Mouse (Mus musculus) hematopoietic stem cell, adult 5-6 weeks (primary cell): Measurements from ENCODE around the gene Astn2. TPM values are rescaled to one million over a fixed set of nuclear protein-coding genes. Genes with fewer than 3 reads are reported as not detected.

Experiments used
- ATAC-seq, 2 experiments: fragments of 125-278 bp in 1 of 2; replicated peaks in 1 of 2; 2 replicates each; pipeline ENCODE4 v1.8.0; 2016 to 2017; ENCODE audit warnings: inconsistent platforms in 2 of 2, mild to moderate bottlenecking in 2 of 2, moderate number of reproducible peaks in 2 of 2, low read depth in 1 of 2, moderate TSS enrichment in 1 of 2; ENCODE audit not compliant: low FRiP score in 2 of 2, poor library complexity in 2 of 2, severe bottlenecking in 2 of 2, insufficient read depth in 1 of 2, low TSS enrichment in 1 of 2
- total RNA-seq: library from RNA; stranded (forward); fragments of 172-1452, 232-1000 nt; gene quantifications from 2 replicates; pipeline ENCODE4 v1.2.3, GENCODE M21; 2017

Astn2 gene
- total RNA-seq = not detected in 2 replicates

GRCm38 (mm10) chr4:66404201-66404711, at the start of gene Astn2:
TSS of gene Astn2 (minus strand) at chr4:66404611.
- ATAC-seq = no peak

- no peak for ATAC-seq
These were observed 45.7 kb upstream of the Astn2 start for GRCm38 (mm10) chr4:66450115-66450514.

- ATAC-seq = no peak
These were observed 26.8 kb upstream of the Astn2 start for GRCm38 (mm10) chr4:66431256-66431655.

- no peak for ATAC-seq
These were observed 21.4 kb upstream of the Astn2 start for GRCm38 (mm10) chr4:66425804-66426203.

GRCm38 (mm10) chr4:66414778-66415177, 10.4 kb upstream of the Astn2 start:
- ATAC-seq = no peak

GRCm38 (mm10) chr4:66405086-66405485, 675 bp upstream of the Astn2 start:
- no peak for ATAC-seq

- peak in 1 of 2 experiments; percentile 21; a peak in 1 of 4 replicates for ATAC-seq
These were observed 657 bp downstream of the Astn2 start for GRCm38 (mm10) chr4:66403708-66404200.

GRCm38 (mm10) chr4:66403116-66403707, 1.2 kb downstream of the Astn2 start:
- ATAC-seq = peak in 1 of 2 experiments; percentile 10; a peak in 1 of 4 replicates

GRCm38 (mm10) chr4:66402611-66403010, 1.8 kb downstream of the Astn2 start:
- no peak for ATAC-seq

- no peak for ATAC-seq
These were observed 3.2 kb downstream of the Astn2 start for GRCm38 (mm10) chr4:66401186-66401681.

- no peak for ATAC-seq
These were observed 5.3 kb downstream of the Astn2 start for GRCm38 (mm10) chr4:66399066-66399465.

GRCm38 (mm10) chr4:66397216-66397615, 7.2 kb downstream of the Astn2 start:
- ATAC-seq = no peak

- no peak for ATAC-seq
These were observed 11.1 kb downstream of the Astn2 start for GRCm38 (mm10) chr4:66393294-66393693.

GRCm38 (mm10) chr4:66390480-66390879, 13.9 kb downstream of the Astn2 start:
- no peak for ATAC-seq

- no peak for ATAC-seq
These were observed 25.8 kb downstream of the Astn2 start for GRCm38 (mm10) chr4:66378586-66378985.

GRCm38 (mm10) chr4:66370557-66371071, 33.8 kb downstream of the Astn2 start:
- ATAC-seq = no peak

- no peak for ATAC-seq
These were observed 38.9 kb downstream of the Astn2 start for GRCm38 (mm10) chr4:66365500-66365899.

- ATAC-seq = no peak
These were observed 59.8 kb downstream of the Astn2 start for GRCm38 (mm10) chr4:66344632-66345031.

- no peak for ATAC-seq
These were observed 67.0 kb downstream of the Astn2 start for GRCm38 (mm10) chr4:66337443-66337842.
